Mouse (Mus musculus) limb, embryonic 10.5 days (tissue): ENCODE measurements at regions not wholly inside any gene's neighbourhood (a gene's known extent, or its start where the extent isn't known, plus 50 kb on each side); places are given as distances from the start of the nearest gene placed in this dataset.

Experiments used
- DNase-seq: peaks from one replicate; pipeline ENCODE4 v3.0.0-alpha.2; 2017; ENCODE audit warnings: low spot score
- H3K27ac ChIP-seq: fragments of 300-500 bp; sonication (generic); 2 replicates; pipeline ENCODE4 v1.5.1; 2016; ENCODE audit warnings: mild to moderate bottlenecking
- H3K27me3 ChIP-seq: fragments of 300-500 bp; sonication (generic); 2 replicates; pipeline ENCODE4 v1.6.1; 2016; ENCODE audit warnings: low read depth, mild to moderate bottlenecking; ENCODE audit not compliant: poor library complexity, severe bottlenecking
- H3K36me3 ChIP-seq: fragments of 300-500 bp; sonication (generic); 2 replicates; pipeline ENCODE4 v1.6.1; 2016; ENCODE audit warnings: mild to moderate bottlenecking, moderate library complexity
- H3K4me1 ChIP-seq: fragments of 300-500 bp; sonication (generic); 2 replicates; pipeline ENCODE4 v1.6.1; 2016
- H3K4me3 ChIP-seq: fragments of 300-500 bp; sonication (generic); 2 replicates; pipeline ENCODE4 v1.5.1; 2016; ENCODE audit warnings: mild to moderate bottlenecking, moderate library complexity
- H3K9me3 ChIP-seq: fragments of 300-500 bp; sonication (generic); replicated peaks from 2 replicates; pipeline ENCODE4 v1.6.1; 2016; ENCODE audit warnings: mild to moderate bottlenecking
- WGBS: fragments of 180-500 bp; shearing (Covaris S2); methylation state at CpG from one replicate; pipeline ENCODE4 v1.1.7; 2016; 5-methylcytosine and 5-hydroxymethylcytosine counted together

- Histone ChIP-seq H3K36me3 (no peaks in the 10 kb centered on the region), H3K27ac (no peak overlapping the region), H3K4me1 (no peaks in the 10 kb centered on the region), H3K4me3 (no peak overlapping the region), H3K27me3 (no peaks in the 10 kb centered on the region), H3K9me3 (no peaks in the 10 kb centered on the region)
- DNase-seq = no peak
- 73% methylated on average over 3 of the region's 3 CpGs for WGBS
Observed at GRCm38 (mm10) chr1:186538233-186538632, 167.6 kb downstream of the Tgfb2 start.

DNA sequence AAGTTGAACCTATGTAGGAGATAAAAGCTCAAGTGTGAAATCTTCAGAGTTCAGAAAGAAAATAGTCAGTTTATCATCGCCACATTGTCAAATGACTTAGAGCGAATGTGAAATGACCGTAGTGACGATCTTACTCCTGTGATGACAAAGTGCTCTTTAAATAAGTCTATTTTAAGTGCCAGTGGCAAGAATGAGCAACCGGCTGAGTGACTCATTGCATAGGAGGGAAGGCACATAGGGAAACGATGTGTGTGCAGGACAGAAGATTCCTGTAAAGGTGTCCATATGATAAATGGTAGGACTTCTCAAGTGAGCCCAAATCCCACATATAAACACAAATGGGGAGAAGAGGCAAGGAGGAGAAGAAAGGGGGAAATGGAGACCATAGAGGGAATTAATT is 189.8 kb downstream of the Tgfb2 start:
- no peaks in the 10 kb centered on the region for H3K27me3 ChIP-seq
- no peaks in the 10 kb centered on the region for H3K4me1 ChIP-seq
- no peak overlapping the region for H3K27ac ChIP-seq
- 87% methylated on average over 6 of the region's 6 CpGs for WGBS
- no peak overlapping the region for H3K4me3 ChIP-seq
- DNase-seq = no peak
- no peaks in the 10 kb centered on the region for H3K36me3 ChIP-seq
- no peaks in the 10 kb centered on the region for H3K9me3 ChIP-seq

GRCm38 (mm10) chr1:186515071-186515470 is 190.7 kb downstream of the Tgfb2 start:
- no peak for DNase-seq
- Histone ChIP-seq H3K36me3 (no peaks in the 10 kb centered on the region), H3K9me3 (no peaks in the 10 kb centered on the region), H3K4me3 (no peak overlapping the region), H3K27ac (no peak overlapping the region), H3K27me3 (no peaks in the 10 kb centered on the region), H3K4me1 (no peaks in the 10 kb centered on the region)
- WGBS = 74% methylated on average over 2 of the region's 2 CpGs

DNA sequence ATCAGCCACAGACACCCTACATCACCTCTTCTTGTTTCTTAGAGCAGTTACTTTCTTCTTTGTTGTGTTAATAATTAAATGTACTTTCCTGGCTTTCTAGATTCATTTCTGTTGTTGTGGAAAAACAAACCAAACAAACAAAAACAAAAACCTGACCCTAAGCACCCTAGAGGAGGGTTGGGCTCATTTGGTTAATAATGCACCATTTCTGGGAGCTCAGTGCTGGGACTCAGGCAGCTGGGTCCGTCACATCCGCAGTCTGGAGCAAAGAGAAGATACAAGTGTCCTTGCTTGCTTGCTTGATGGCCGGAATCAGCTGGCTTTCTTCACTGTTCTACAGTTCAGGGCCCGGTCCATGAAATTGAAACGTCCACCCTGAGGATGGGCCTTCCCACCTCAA is 191.9 kb downstream of the Tgfb2 start:
- 75% methylated on average over 5 of the region's 5 CpGs for WGBS
- H3K9me3 ChIP-seq = no peaks in the 10 kb centered on the region
- no peaks in the 10 kb centered on the region for H3K27me3 ChIP-seq
- no peaks in the 10 kb centered on the region for H3K36me3 ChIP-seq
- no peak overlapping the region for H3K4me3 ChIP-seq
- H3K27ac ChIP-seq = no peak overlapping the region
- H3K4me1 ChIP-seq = no peaks in the 10 kb centered on the region
- DNase-seq = no peak

GRCm38 (mm10) chr1:186510531-186510930 is 195.3 kb downstream of the Tgfb2 start:
- peaks cover 28% of the 10 kb centered on the region for H3K4me1 ChIP-seq
- no peaks in the 10 kb centered on the region for H3K27me3 ChIP-seq
- H3K9me3 ChIP-seq = no peaks in the 10 kb centered on the region
- no peak overlapping the region for H3K27ac ChIP-seq
- 70% methylated on average over 2 of the region's 2 CpGs for WGBS
- DNase-seq = no peak
- H3K4me3 ChIP-seq = no peak overlapping the region
- no peaks in the 10 kb centered on the region for H3K36me3 ChIP-seq

- Histone ChIP-seq H3K27me3 (no peaks in the 10 kb centered on the region), H3K9me3 (no peaks in the 10 kb centered on the region), H3K36me3 (no peaks in the 10 kb centered on the region), H3K4me3 (no peak overlapping the region), H3K27ac (peak overlapping the region; percentile 63), H3K4me1 (peaks cover 28% of the 10 kb centered on the region)
- WGBS = 64% methylated on average over 7 of the region's 7 CpGs
- DNase-seq = no peak
Observed at GRCm38 (mm10) chr1:186508358-186508757, 197.4 kb downstream of the Tgfb2 start.

DNA sequence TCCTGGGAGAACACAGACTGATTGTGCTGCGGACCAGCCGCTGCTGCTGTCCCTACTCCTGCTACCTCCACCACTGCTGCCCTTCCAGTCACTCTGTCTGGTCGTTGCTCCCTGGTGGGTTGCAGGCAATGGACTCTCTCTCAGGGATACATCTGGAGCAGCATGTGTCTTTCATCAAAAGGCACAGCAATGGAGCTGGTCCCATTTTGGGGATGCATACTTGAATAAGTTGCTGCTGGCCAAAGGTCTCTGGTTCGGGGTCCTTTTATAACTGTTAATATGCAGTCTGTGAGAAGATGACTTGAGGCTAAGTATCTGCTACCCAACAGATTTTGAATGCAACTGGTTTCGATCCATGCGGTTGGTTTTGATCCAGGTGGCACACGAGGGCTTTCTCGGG is 197.8 kb downstream of the Tgfb2 start:
- WGBS = 79% methylated on average over 8 of the region's 8 CpGs
- peak; percentile 43 for DNase-seq
- H3K4me3 ChIP-seq = no peak overlapping the region

DNA sequence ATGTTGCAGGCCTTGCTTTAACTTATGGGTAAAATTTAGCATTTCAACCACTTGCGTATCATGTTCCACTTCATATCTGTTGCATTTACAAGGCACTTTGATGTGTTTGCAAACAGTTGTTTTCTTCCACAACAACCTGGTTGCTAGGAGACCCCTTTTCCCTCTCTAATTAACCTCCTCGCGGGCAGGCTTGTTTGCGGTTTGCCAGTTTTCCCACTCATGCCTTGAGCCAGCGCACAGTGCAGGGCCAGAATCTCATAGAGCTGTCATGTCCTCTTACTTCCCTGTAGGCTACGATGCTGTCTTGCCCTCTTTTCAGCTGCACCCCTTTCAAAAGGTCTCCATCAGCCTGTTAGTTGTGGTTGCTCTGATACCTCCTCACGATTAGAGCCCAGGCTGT is 199.3 kb downstream of the Tgfb2 start:
- WGBS = 77% methylated on average over 7 of the region's 7 CpGs
- Histone ChIP-seq H3K27me3 (no peaks in the 10 kb centered on the region), H3K27ac (peak overlapping the region; percentile 63), H3K9me3 (no peaks in the 10 kb centered on the region), H3K4me3 (no peak overlapping the region), H3K36me3 (no peaks in the 10 kb centered on the region), H3K4me1 (peaks cover 28% of the 10 kb centered on the region)
- DNase-seq = no peak

More for the DNA sequence above, 197.8 kb downstream of the Tgfb2 start:
- Histone ChIP-seq H3K36me3 (no peaks in the 10 kb centered on the region), H3K27ac (peak overlapping the region; percentile 63), H3K27me3 (no peaks in the 10 kb centered on the region), H3K9me3 (no peaks in the 10 kb centered on the region), H3K4me1 (peaks cover 28% of the 10 kb centered on the region)

DNA sequence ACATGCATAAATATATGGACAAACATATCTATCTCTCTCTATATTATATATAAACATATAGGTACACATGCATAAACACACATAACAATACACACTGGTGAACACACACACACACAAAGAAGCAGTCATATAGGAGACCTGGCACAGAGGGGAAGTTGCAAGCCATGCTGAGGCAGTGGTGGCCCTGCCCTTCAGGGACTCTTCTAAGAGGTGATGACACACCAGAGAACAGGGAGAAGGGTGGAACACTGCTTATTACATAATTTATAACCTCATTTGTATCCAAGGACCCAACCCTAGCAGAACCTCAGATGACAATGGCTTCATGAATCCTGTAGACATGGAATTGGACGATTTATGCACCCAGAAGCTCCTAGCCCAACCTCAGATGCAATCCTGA is 199.9 kb downstream of the Tgfb2 start:
- no peaks in the 10 kb centered on the region for H3K27me3 ChIP-seq
- WGBS = 79% methylated on average over 1 of the region's 1 CpGs
- no peaks in the 10 kb centered on the region for H3K9me3 ChIP-seq
- DNase-seq = no peak
- H3K27ac ChIP-seq = peak overlapping the region; percentile 63
- peaks cover 28% of the 10 kb centered on the region for H3K4me1 ChIP-seq
- H3K4me3 ChIP-seq = no peak overlapping the region
- no peaks in the 10 kb centered on the region for H3K36me3 ChIP-seq

GRCm38 (mm10) chr1:186505051-186505711 is 200.6 kb downstream of the Tgfb2 start:
- DNase-seq = no peak
- no peak overlapping the region for H3K4me3 ChIP-seq
- peaks cover 28% of the 10 kb centered on the region for H3K4me1 ChIP-seq
- H3K36me3 ChIP-seq = no peaks in the 10 kb centered on the region
- whole genome bisulfite sequencing = 89% methylated on average over 6 of the region's 6 CpGs
- H3K27me3 ChIP-seq = no peaks in the 10 kb centered on the region
- H3K27ac ChIP-seq = no peak overlapping the region
- no peaks in the 10 kb centered on the region for H3K9me3 ChIP-seq

DNA sequence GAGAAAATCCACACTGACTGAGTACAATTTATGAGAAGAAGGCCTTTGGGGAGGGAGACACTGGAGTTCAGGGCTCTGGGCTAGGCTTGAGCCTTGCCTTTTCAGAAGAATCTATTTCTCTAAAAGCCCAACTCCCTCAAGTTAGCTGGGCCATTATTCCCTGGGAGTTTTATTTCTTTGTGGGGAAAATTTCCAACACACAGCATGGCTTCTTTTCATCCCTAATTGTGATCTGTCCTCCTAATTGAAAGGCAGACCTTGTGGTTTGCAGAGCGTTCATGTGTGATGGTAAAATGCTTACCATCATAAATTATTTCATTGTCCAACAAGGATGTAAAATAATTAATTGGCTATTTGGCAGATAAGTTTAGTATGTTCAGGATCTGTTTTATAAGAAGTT is 204.1 kb downstream of the Tgfb2 start:
- no peak overlapping the region for H3K4me3 ChIP-seq
- no peak overlapping the region for H3K27ac ChIP-seq
- 73% methylated on average over 1 of the region's 1 CpGs for WGBS
- H3K36me3 ChIP-seq = no peaks in the 10 kb centered on the region
- H3K4me1 ChIP-seq = peaks cover 8% of the 10 kb centered on the region
- H3K9me3 ChIP-seq = no peaks in the 10 kb centered on the region
- DNase-seq = no peak
- no peaks in the 10 kb centered on the region for H3K27me3 ChIP-seq

DNA sequence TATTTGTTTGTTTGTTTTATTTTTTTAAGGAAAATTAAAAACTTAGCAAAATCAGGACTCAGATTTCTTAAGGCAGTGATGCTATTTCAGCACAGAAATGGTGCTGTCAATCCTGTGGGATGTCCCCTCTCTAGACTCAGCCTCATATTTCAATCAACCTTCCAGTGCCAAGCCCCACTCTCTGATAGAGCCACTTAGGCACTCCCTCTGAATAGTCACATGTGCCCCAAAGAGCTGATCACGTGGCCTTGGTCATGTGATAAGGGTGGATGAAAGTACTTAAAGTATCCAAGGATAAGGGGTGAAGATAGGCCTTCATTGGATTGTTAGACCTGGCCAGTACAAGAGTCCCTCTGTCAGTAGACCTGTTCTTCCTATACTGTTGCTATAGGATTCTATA is 207.9 kb downstream of the Tgfb2 start:
- no peak for DNase-seq

GRCm38 (mm10) chr1:186497333-186497732 is 208.5 kb downstream of the Tgfb2 start:
- H3K27ac ChIP-seq = no peak overlapping the region
- no peaks in the 10 kb centered on the region for H3K27me3 ChIP-seq
- WGBS = 82% methylated on average over 2 of the region's 2 CpGs
- no peaks in the 10 kb centered on the region for H3K9me3 ChIP-seq
- no peaks in the 10 kb centered on the region for H3K4me1 ChIP-seq
- no peak overlapping the region for H3K4me3 ChIP-seq
- no peaks in the 10 kb centered on the region for H3K36me3 ChIP-seq
- DNase-seq = no peak

More for the DNA sequence above, 207.9 kb downstream of the Tgfb2 start:
- Histone ChIP-seq H3K27me3 (no peaks in the 10 kb centered on the region), H3K36me3 (no peaks in the 10 kb centered on the region), H3K4me1 (no peaks in the 10 kb centered on the region), H3K9me3 (no peaks in the 10 kb centered on the region), H3K4me3 (no peak overlapping the region), H3K27ac (no peak overlapping the region)
- WGBS = 83% methylated on average over 1 of the region's 1 CpGs

DNA sequence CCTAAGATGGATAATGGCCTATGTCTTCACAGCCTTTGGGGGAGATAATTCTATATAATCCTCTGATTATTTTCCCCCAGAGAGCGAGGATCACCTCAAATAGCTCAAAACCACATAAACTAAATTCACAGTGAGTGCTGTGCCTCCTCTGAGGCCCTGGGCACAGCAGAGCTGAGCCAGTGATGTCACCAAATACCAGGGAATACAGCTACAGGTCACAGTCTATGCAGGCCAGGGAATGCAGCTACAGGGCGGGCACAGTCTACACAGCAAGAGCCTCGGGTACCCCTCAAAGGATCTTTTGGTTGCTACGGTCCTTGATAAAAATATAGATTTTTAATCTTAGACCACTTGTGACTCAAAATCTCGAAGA is 211.4 kb downstream of the Tgfb2 start:
- H3K27me3 ChIP-seq = no peaks in the 10 kb centered on the region
- DNase-seq = no peak
- no peaks in the 10 kb centered on the region for H3K36me3 ChIP-seq
- no peak overlapping the region for H3K4me3 ChIP-seq
- no peaks in the 10 kb centered on the region for H3K9me3 ChIP-seq
- peaks cover 13% of the 10 kb centered on the region for H3K4me1 ChIP-seq
- no peak overlapping the region for H3K27ac ChIP-seq
- 93% methylated on average over 5 of the region's 5 CpGs for WGBS
